Mouse (Mus musculus): ENCODE measurements around the gene Glod4.

DNA sequence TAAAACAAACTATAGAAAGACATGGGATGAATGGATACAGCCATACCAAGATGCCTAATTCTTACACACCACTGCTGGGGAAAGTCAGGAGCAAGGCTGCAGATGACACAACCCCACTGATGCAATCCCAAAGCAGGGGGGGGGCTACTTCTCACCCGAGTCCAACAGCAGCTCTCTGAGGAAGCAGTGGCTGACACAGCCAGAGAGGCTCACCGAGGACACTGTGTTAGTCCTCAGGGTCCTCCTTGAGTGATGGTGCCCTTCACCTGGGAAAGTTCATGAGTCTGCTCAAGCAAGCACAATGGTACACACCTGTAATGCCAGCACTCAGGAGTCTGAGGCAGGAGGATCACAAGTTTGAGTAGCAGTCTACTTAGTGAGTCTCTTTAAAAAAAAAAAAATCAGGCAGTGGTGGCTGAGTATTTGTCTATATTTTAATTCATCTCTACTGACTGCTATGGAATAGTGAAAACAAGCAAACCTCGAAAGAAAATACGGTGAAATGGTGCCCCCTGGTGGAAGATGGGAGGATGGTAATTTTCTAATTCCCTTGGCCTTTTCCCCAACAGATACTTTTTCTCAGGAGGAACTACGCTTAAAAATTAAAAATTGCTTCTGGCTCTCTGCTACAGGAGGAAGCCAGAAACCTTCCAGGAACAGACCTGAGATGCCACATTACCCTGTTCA lies 76.3 kb downstream of the Glod4 start:
- TF ChIP-seq POLR2A (IDR thresholded peaks at IDR 0.05; ENCODE audit: insufficient read length, low read depth): no peak
- TF ChIP-seq MAX (IDR thresholded peaks at IDR 0.05; ENCODE audit: low read depth): no peak

Data from myocyte (in vitro differentiated cells).